Mouse (Mus musculus): ENCODE measurements at regions not wholly inside any gene's neighbourhood (a gene's known extent, or its start where the extent isn't known, plus 50 kb on each side); places are given as distances from the start of the nearest gene placed in this dataset.

DNA sequence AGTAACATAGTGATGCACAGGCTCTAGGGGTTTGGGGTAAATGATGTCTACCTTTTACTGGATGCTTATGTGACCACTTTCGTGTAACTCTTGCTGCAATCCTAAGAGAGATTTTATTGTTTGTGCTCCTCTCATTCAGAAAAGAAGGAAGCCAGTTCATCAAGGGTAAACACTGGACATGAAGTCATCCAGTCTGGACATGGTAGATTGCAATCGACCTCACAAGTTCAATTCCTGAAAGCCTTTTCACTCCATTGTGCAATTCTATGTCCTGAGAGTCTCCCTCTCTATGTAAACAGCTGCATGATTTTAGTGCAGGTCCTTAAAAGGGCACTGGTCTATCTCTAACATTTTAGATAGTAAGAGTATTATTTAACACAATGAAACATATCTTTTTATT, 73.5 kb upstream of the Gm16223 start:
- no peaks in the 10 kb centered on the region for H3K9me3 ChIP-seq (replicated peaks; ENCODE audit: control insufficient read depth, low read length)
- no peak overlapping the region for H3K4me2 ChIP-seq (ENCODE audit: low read length)
- ATAC-seq (no peak), DNase-seq (ENCODE audit: low spot score) (no peak)
- no peak overlapping the region for H3K4me3 ChIP-seq (ENCODE audit: low read depth, low read length)
- 75% methylated on average over 2 of the region's 2 CpGs for WGBS
- no peaks in the 10 kb centered on the region for H3K4me1 ChIP-seq (ENCODE audit: control insufficient read depth, insufficient read depth, low read length)
- no peaks in the 10 kb centered on the region for H3K27me3 ChIP-seq (replicated peaks; ENCODE audit: control insufficient read depth, insufficient read depth, low read length)
- no peaks in the 10 kb centered on the region for H3K36me3 ChIP-seq (ENCODE audit: control insufficient read depth, insufficient read depth, low read length)
- H3K27ac ChIP-seq (ENCODE audit: low read depth, low read length) = no peak overlapping the region
- H3K9ac ChIP-seq (ENCODE audit: low read length) = no peak overlapping the region

DNA sequence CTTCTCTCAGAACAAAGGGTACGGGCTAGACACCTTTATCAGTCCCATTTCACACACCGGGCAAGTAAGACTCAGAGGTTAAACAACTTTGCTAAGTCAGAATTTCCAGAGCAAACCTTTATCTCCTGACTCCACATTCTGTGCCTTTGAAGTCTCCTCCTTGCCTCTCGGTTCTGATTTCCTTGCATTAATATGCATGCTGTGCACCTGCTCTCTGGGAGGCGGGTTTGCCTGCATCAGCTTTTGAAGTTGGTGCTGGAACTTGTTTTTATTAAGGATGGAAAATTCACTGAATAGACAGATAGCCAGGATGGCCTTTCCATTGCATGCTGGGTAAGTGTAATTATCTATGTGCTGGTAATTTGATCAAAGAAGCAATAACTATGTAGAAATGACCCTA, 84.2 kb upstream of the Gm16223 start:
- Histone ChIP-seq H3K27me3 (replicated peaks; ENCODE audit: control insufficient read depth, insufficient read depth, low read length) (no peaks in the 10 kb centered on the region), H3K36me3 (ENCODE audit: control insufficient read depth, insufficient read depth, low read length) (no peaks in the 10 kb centered on the region), H3K9ac (ENCODE audit: low read length) (no peak overlapping the region), H3K4me1 (ENCODE audit: control insufficient read depth, insufficient read depth, low read length) (no peaks in the 10 kb centered on the region), H3K27ac (ENCODE audit: low read depth, low read length) (no peak overlapping the region), H3K4me2 (ENCODE audit: low read length) (no peak overlapping the region), H3K4me3 (ENCODE audit: low read depth, low read length) (no peak overlapping the region), H3K9me3 (replicated peaks; ENCODE audit: control insufficient read depth, low read length) (no peaks in the 10 kb centered on the region)
- WGBS = 70% methylated on average over 4 of the region's 4 CpGs
- ATAC-seq (no peak), DNase-seq (ENCODE audit: low spot score) (no peak)

DNA sequence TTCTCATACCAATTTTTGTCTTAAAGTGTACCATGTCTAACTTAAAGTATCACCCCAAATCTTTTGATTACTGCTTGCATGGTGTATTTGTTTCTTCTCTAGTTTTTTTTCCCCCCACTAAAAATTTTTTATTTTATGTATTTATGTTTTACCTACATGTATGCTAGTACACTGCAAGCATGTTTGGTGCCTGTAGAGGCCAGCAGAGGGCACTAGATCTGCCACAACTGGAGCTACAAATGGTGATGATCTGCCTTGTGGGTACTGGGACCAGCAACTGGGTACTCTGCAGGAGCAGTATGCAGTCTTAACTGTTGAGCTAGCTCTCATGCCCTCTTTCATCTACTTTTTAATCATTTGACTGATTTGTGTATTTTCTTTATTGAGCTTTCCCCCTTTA, 92.2 kb upstream of the Gm16223 start:
- no peak overlapping the region for H3K4me2 ChIP-seq (ENCODE audit: low read length)
- no peak overlapping the region for H3K4me3 ChIP-seq (ENCODE audit: low read depth, low read length)
- no peak for ATAC-seq
- H3K9ac ChIP-seq (ENCODE audit: low read length) = no peak overlapping the region
- no peak overlapping the region for H3K27ac ChIP-seq (ENCODE audit: low read depth, low read length)
- no peaks in the 10 kb centered on the region for H3K36me3 ChIP-seq (ENCODE audit: control insufficient read depth, insufficient read depth, low read length)
- no peaks in the 10 kb centered on the region for H3K4me1 ChIP-seq (ENCODE audit: control insufficient read depth, insufficient read depth, low read length)
- no peak for DNase-seq (ENCODE audit: low spot score)
- H3K9me3 ChIP-seq (replicated peaks; ENCODE audit: control insufficient read depth, low read length) = no peaks in the 10 kb centered on the region
- H3K27me3 ChIP-seq (replicated peaks; ENCODE audit: control insufficient read depth, insufficient read depth, low read length) = no peaks in the 10 kb centered on the region

GRCm38 (mm10) chr5:41971201-41971600, 96.6 kb upstream of the Gm16223 start:
- WGBS = 71% methylated on average over 1 of the region's 1 CpGs
- H3K9ac ChIP-seq (ENCODE audit: low read length) = no peak overlapping the region
- ATAC-seq (0 out of 2 replicates have a peak, but pooled peaks have one; percentile 40), DNase-seq (ENCODE audit: low spot score) (no peak)
- H3K4me3 ChIP-seq (ENCODE audit: low read depth, low read length) = no peak overlapping the region
- H3K4me1 ChIP-seq (ENCODE audit: control insufficient read depth, insufficient read depth, low read length) = no peaks in the 10 kb centered on the region
- no peak overlapping the region for H3K4me2 ChIP-seq (ENCODE audit: low read length)
- H3K27me3 ChIP-seq (replicated peaks; ENCODE audit: control insufficient read depth, insufficient read depth, low read length) = no peaks in the 10 kb centered on the region
- H3K27ac ChIP-seq (ENCODE audit: low read depth, low read length) = no peak overlapping the region
- no peaks in the 10 kb centered on the region for H3K36me3 ChIP-seq (ENCODE audit: control insufficient read depth, insufficient read depth, low read length)
- H3K9me3 ChIP-seq (replicated peaks; ENCODE audit: control insufficient read depth, low read length) = no peaks in the 10 kb centered on the region

GRCm38 (mm10) chr5:41966958-41967357, 100.8 kb upstream of the Gm16223 start:
- H3K27ac ChIP-seq (ENCODE audit: low read depth, low read length) = no peak overlapping the region
- no peaks in the 10 kb centered on the region for H3K36me3 ChIP-seq (ENCODE audit: control insufficient read depth, insufficient read depth, low read length)
- peak; percentile 34; the same call in 1 of the 2 replicates for ATAC-seq
- no peaks in the 10 kb centered on the region for H3K27me3 ChIP-seq (replicated peaks; ENCODE audit: control insufficient read depth, insufficient read depth, low read length)
- no peak overlapping the region for H3K4me3 ChIP-seq (ENCODE audit: low read depth, low read length)
- 100% methylated on average over 1 of the region's 1 CpGs for WGBS
- H3K9me3 ChIP-seq (replicated peaks; ENCODE audit: control insufficient read depth, low read length) = no peaks in the 10 kb centered on the region
- H3K9ac ChIP-seq (ENCODE audit: low read length) = no peak overlapping the region
- H3K4me1 ChIP-seq (ENCODE audit: control insufficient read depth, insufficient read depth, low read length) = no peaks in the 10 kb centered on the region
- DNase-seq (ENCODE audit: low spot score) = peak; percentile 28
- no peak overlapping the region for H3K4me2 ChIP-seq (ENCODE audit: low read length)

DNA sequence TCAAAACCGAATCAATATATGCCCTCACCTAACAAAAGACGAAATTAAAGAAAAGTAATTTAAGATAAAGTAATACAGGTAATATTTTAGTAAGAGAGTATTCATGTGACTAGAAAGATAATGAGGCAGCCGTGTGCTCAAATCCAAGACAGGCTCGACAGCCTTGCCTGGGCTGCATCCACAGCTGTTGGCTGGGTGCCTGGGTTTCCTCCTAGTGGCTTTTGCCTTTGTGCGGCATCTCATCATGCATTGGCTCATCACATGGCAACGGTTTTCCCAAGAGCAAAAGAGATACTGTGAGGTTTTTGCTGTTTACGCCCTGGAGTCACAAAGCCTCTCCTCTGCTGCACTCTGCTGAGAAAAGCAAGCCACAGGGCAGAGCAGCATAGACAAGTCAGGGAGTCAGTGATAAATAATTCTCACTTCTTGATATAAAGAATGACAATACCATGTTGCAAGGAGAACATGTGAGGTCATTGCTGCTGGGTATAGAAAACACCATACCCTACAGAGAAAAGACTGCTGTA, 103.1 kb upstream of the Bod1l start:
- Histone ChIP-seq H3K9ac (ENCODE audit: low read length) (no peak overlapping the region), H3K4me2 (ENCODE audit: low read length) (no peak overlapping the region), H3K27me3 (replicated peaks; ENCODE audit: control insufficient read depth, insufficient read depth, low read length) (no peaks in the 10 kb centered on the region), H3K36me3 (ENCODE audit: control insufficient read depth, insufficient read depth, low read length) (no peaks in the 10 kb centered on the region), H3K4me3 (ENCODE audit: low read depth, low read length) (no peak overlapping the region), H3K4me1 (ENCODE audit: control insufficient read depth, insufficient read depth, low read length) (no peaks in the 10 kb centered on the region), H3K27ac (ENCODE audit: low read depth, low read length) (no peak overlapping the region), H3K9me3 (replicated peaks; ENCODE audit: control insufficient read depth, low read length) (no peaks in the 10 kb centered on the region)
- ATAC-seq (peak; percentile 69), DNase-seq (ENCODE audit: low spot score) (peak; percentile 71)
- WGBS = 66% methylated on average over 7 of the region's 7 CpGs

GRCm38 (mm10) chr5:41943399-41943798, 99.3 kb upstream of the Bod1l start:
- no peak for ATAC-seq
- Histone ChIP-seq H3K27me3 (replicated peaks; ENCODE audit: control insufficient read depth, insufficient read depth, low read length) (no peaks in the 10 kb centered on the region), H3K9me3 (replicated peaks; ENCODE audit: control insufficient read depth, low read length) (no peaks in the 10 kb centered on the region), H3K9ac (ENCODE audit: low read length) (no peak overlapping the region), H3K4me3 (ENCODE audit: low read depth, low read length) (no peak overlapping the region), H3K4me2 (ENCODE audit: low read length) (no peak overlapping the region), H3K36me3 (ENCODE audit: control insufficient read depth, insufficient read depth, low read length) (no peaks in the 10 kb centered on the region), H3K27ac (ENCODE audit: low read depth, low read length) (no peak overlapping the region), H3K4me1 (ENCODE audit: control insufficient read depth, insufficient read depth, low read length) (no peaks in the 10 kb centered on the region)
- no peak for DNase-seq (ENCODE audit: low spot score)
- WGBS = 92% methylated on average over 6 of the region's 6 CpGs

DNA sequence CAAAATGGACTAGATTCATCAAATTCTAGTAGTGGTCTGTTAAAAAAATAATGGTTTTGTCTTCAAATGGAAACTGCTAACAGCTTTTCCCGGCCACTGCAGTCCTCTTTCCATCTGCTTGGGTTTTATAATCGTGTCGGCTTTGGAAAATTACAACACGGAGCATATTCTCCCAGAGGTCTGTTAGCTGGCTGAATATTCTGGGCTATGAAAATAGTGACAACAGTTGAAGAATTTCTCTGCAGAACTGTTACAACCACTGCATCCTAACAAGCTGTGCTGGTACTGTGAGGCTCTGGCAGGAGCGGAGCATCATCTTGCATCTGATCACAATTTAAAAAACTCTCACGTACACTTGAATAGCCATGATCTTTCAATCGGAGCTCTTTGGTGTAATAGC, 98.0 kb upstream of the Bod1l start:
- H3K4me2 ChIP-seq (ENCODE audit: low read length) = no peak overlapping the region
- DNase-seq (ENCODE audit: low spot score) (no peak), ATAC-seq (no peak)
- no peaks in the 10 kb centered on the region for H3K4me1 ChIP-seq (ENCODE audit: control insufficient read depth, insufficient read depth, low read length)
- H3K4me3 ChIP-seq (ENCODE audit: low read depth, low read length) = no peak overlapping the region
- WGBS = 93% methylated on average over 7 of the region's 7 CpGs
- no peaks in the 10 kb centered on the region for H3K27me3 ChIP-seq (replicated peaks; ENCODE audit: control insufficient read depth, insufficient read depth, low read length)
- H3K9ac ChIP-seq (ENCODE audit: low read length) = no peak overlapping the region
- no peak overlapping the region for H3K27ac ChIP-seq (ENCODE audit: low read depth, low read length)
- no peaks in the 10 kb centered on the region for H3K9me3 ChIP-seq (replicated peaks; ENCODE audit: control insufficient read depth, low read length)
- H3K36me3 ChIP-seq (ENCODE audit: control insufficient read depth, insufficient read depth, low read length) = no peaks in the 10 kb centered on the region

GRCm38 (mm10) chr5:41941216-41941615, 97.1 kb upstream of the Bod1l start:
- ATAC-seq = no peak
- no peak overlapping the region for H3K9ac ChIP-seq (ENCODE audit: low read length)
- WGBS = 100% methylated on average over 1 of the region's 1 CpGs
- DNase-seq (ENCODE audit: low spot score) = no peak
- no peak overlapping the region for H3K27ac ChIP-seq (ENCODE audit: low read depth, low read length)
- H3K36me3 ChIP-seq (ENCODE audit: control insufficient read depth, insufficient read depth, low read length) = no peaks in the 10 kb centered on the region
- H3K27me3 ChIP-seq (replicated peaks; ENCODE audit: control insufficient read depth, insufficient read depth, low read length) = no peaks in the 10 kb centered on the region
- H3K4me3 ChIP-seq (ENCODE audit: low read depth, low read length) = no peak overlapping the region
- no peaks in the 10 kb centered on the region for H3K4me1 ChIP-seq (ENCODE audit: control insufficient read depth, insufficient read depth, low read length)
- H3K9me3 ChIP-seq (replicated peaks; ENCODE audit: control insufficient read depth, low read length) = no peaks in the 10 kb centered on the region
- H3K4me2 ChIP-seq (ENCODE audit: low read length) = no peak overlapping the region
